Mouse (Mus musculus) heart, embryonic 12.5 days (tissue): ENCODE measurements around the gene Pla2g3. TPM values are rescaled to one million over a fixed set of nuclear protein-coding genes. Genes with fewer than 3 reads are reported as not detected.

Experiments used
- ATAC-seq: fragments of 200-750 bp; cut with Nextera tagmentation; 2 replicates; pipeline ENCODE4 v1.8.0; 2017; ENCODE audit warnings: moderate TSS enrichment, moderate library complexity; ENCODE audit not compliant: insufficient number of reproducible peaks, low FRiP score
- H3K27ac ChIP-seq: fragments of 300-500 bp; sonication (generic); 2 replicates; pipeline ENCODE4 v1.5.1; 2016; ENCODE audit warnings: mild to moderate bottlenecking, moderate library complexity; ENCODE audit not compliant: poor library complexity, severe bottlenecking
- H3K27me3 ChIP-seq: fragments of 300-500 bp; sonication (generic); replicated peaks from 2 replicates; pipeline ENCODE4 v1.6.1; 2016; ENCODE audit warnings: mild to moderate bottlenecking, moderate library complexity
- H3K36me3 ChIP-seq: fragments of 300-500 bp; sonication (generic); 2 replicates; pipeline ENCODE4 v1.6.1; 2016; ENCODE audit warnings: mild to moderate bottlenecking, moderate library complexity
- H3K4me1 ChIP-seq: fragments of 300-500 bp; sonication (generic); replicated peaks from 2 replicates; pipeline ENCODE4 v1.6.1; 2016; ENCODE audit warnings: mild to moderate bottlenecking
- H3K4me2 ChIP-seq: fragments of 300-500 bp; sonication (generic); 2 replicates; pipeline ENCODE4 v1.6.1; 2016; ENCODE audit warnings: mild to moderate bottlenecking, moderate library complexity
- H3K4me3 ChIP-seq: fragments of 300-500 bp; sonication (generic); 2 replicates; pipeline ENCODE4 v1.5.1; 2016; ENCODE audit warnings: mild to moderate bottlenecking
- H3K9ac ChIP-seq: fragments of 300-500 bp; sonication (generic); 2 replicates; pipeline ENCODE4 v1.6.1; 2016; ENCODE audit warnings: mild to moderate bottlenecking, moderate library complexity
- H3K9me3 ChIP-seq: fragments of 300-500 bp; sonication (generic); replicated peaks from 2 replicates; pipeline ENCODE4 v1.6.1; 2016; ENCODE audit warnings: mild to moderate bottlenecking, moderate library complexity
- WGBS: fragments of 180-500 bp; shearing (Covaris S2); methylation state at CpG from one replicate; pipeline ENCODE4 v1.1.7; 2016; 5-methylcytosine and 5-hydroxymethylcytosine counted together
- polyA plus RNA-seq: library from polyadenylated mRNA; unstranded; fragments of >200 nt; fragmentation: Nextera tagmentation; extraction: Ambion mirVana; gene quantifications from 2 replicates; pipeline ENCODE4 v1.2.1, GENCODE M21; 2016

The Pla2g3 gene
- polyA plus RNA-seq, 1 experiment from 2014 or later = 0.26 TPM

GRCm38 (mm10) chr11:3458428-3459104 lies 29.5 kb upstream of the Pla2g3 start:
- Histone ChIP-seq H3K27me3 (no peaks in the 10 kb centered on the region), H3K9ac (no peak overlapping the region), H3K27ac (no peak overlapping the region), H3K4me3 (no peak overlapping the region), H3K9me3 (no peaks in the 10 kb centered on the region), H3K36me3 (peaks cover 23% of the 10 kb centered on the region), H3K4me2 (no peak overlapping the region), H3K4me1 (peaks cover under 1% of the 10 kb centered on the region; the same call in 1 of the 2 replicates)
- 83% methylated on average over 8 of the region's 13 CpGs for WGBS
- no peak for ATAC-seq

- WGBS = 75% methylated on average over 2 of the region's 2 CpGs
- no peaks in the 10 kb centered on the region for H3K9me3 ChIP-seq
- H3K27me3 ChIP-seq = no peaks in the 10 kb centered on the region
- peaks cover 20% of the 10 kb centered on the region for H3K36me3 ChIP-seq
- H3K4me2 ChIP-seq = no peak overlapping the region
- no peak for ATAC-seq
- no peaks in the 10 kb centered on the region for H3K4me1 ChIP-seq
- H3K4me3 ChIP-seq = no peak overlapping the region
- H3K9ac ChIP-seq = no peak overlapping the region
- H3K27ac ChIP-seq = no peak overlapping the region
Measured at GRCm38 (mm10) chr11:3459105-3459468, 29.0 kb upstream of the Pla2g3 start.

GRCm38 (mm10) chr11:3462846-3463245 lies 25.2 kb upstream of the Pla2g3 start:
- H3K9ac ChIP-seq = no peak overlapping the region
- H3K36me3 ChIP-seq = no peaks in the 10 kb centered on the region
- H3K27ac ChIP-seq = no peak overlapping the region
- H3K27me3 ChIP-seq = no peaks in the 10 kb centered on the region
- no peak for ATAC-seq
- WGBS = 89% methylated on average over 1 of the region's 1 CpGs
- no peak overlapping the region for H3K4me2 ChIP-seq
- H3K4me3 ChIP-seq = no peak overlapping the region
- H3K4me1 ChIP-seq = no peaks in the 10 kb centered on the region
- no peaks in the 10 kb centered on the region for H3K9me3 ChIP-seq

GRCm38 (mm10) chr11:3471448-3471850 lies 16.6 kb upstream of the Pla2g3 start:
- H3K4me1 ChIP-seq = peaks cover 4% of the 10 kb centered on the region; the same call in 1 of the 2 replicates
- H3K4me2 ChIP-seq = no peak overlapping the region
- ATAC-seq = no peak
- WGBS = 24% methylated on average over 11 of the region's 11 CpGs
- no peak overlapping the region for H3K27ac ChIP-seq
- 0 out of 2 replicates have a peak overlapping the region, but pooled peaks have one; percentile 30 for H3K9ac ChIP-seq
- H3K36me3 ChIP-seq = no peaks in the 10 kb centered on the region
- no peaks in the 10 kb centered on the region; the same call in 1 of the 2 replicates for H3K9me3 ChIP-seq
- no peak overlapping the region for H3K4me3 ChIP-seq
- H3K27me3 ChIP-seq = 0 out of 2 replicates have a peak, but pooled peaks cover 6% of the 10 kb centered on the region

GRCm38 (mm10) chr11:3472484-3472883 lies 15.6 kb upstream of the Pla2g3 start:
- Histone ChIP-seq H3K9me3 (no peaks in the 10 kb centered on the region; the same call in 1 of the 2 replicates), H3K36me3 (no peaks in the 10 kb centered on the region), H3K27ac (no peak overlapping the region), H3K4me2 (no peak overlapping the region), H3K9ac (no peak overlapping the region), H3K4me3 (no peak overlapping the region), H3K27me3 (0 out of 2 replicates have a peak, but pooled peaks cover 6% of the 10 kb centered on the region), H3K4me1 (peaks cover 4% of the 10 kb centered on the region; the same call in 1 of the 2 replicates)
- peak; percentile 66; the same call in 1 of the 2 replicates for ATAC-seq
- WGBS = 15% methylated on average over 1 of the region's 1 CpGs

- H3K27me3 ChIP-seq = 0 out of 2 replicates have a peak, but pooled peaks cover 6% of the 10 kb centered on the region
- no peak overlapping the region for H3K4me2 ChIP-seq
- no peak overlapping the region for H3K9ac ChIP-seq
- no peak overlapping the region for H3K27ac ChIP-seq
- no peaks in the 10 kb centered on the region; the same call in 1 of the 2 replicates for H3K9me3 ChIP-seq
- H3K4me1 ChIP-seq = peaks cover under 1% of the 10 kb centered on the region; the same call in 1 of the 2 replicates
- H3K36me3 ChIP-seq = no peaks in the 10 kb centered on the region
- ATAC-seq = no peak
- WGBS = 88% methylated on average over 7 of the region's 7 CpGs
- no peak overlapping the region for H3K4me3 ChIP-seq
Measured at GRCm38 (mm10) chr11:3474480-3475115, 13.5 kb upstream of the Pla2g3 start.

- Histone ChIP-seq H3K4me3 (no peak overlapping the region), H3K4me1 (no peaks in the 10 kb centered on the region; the same call in 1 of the 2 replicates), H3K36me3 (no peaks in the 10 kb centered on the region), H3K27ac (no peak overlapping the region), H3K4me2 (no peak overlapping the region), H3K9ac (no peak overlapping the region), H3K27me3 (0 out of 2 replicates have a peak, but pooled peaks cover 6% of the 10 kb centered on the region), H3K9me3 (no peaks in the 10 kb centered on the region; the same call in 1 of the 2 replicates)
- ATAC-seq = no peak
Measured at GRCm38 (mm10) chr11:3475489-3475888, 12.6 kb upstream of the Pla2g3 start.

- Histone ChIP-seq H3K4me3 (no peak overlapping the region), H3K9me3 (no peaks in the 10 kb centered on the region), H3K27ac (no peak overlapping the region), H3K4me2 (no peak overlapping the region), H3K36me3 (no peaks in the 10 kb centered on the region), H3K9ac (no peak overlapping the region), H3K4me1 (no peaks in the 10 kb centered on the region), H3K27me3 (no peaks in the 10 kb centered on the region)
- WGBS = 55% methylated on average over 11 of the region's 11 CpGs
- no peak for ATAC-seq
Measured at GRCm38 (mm10) chr11:3483980-3484642, 4.0 kb upstream of the Pla2g3 start.

- H3K4me3 ChIP-seq = no peak overlapping the region
- WGBS = 68% methylated on average over 7 of the region's 7 CpGs
- no peak overlapping the region for H3K27ac ChIP-seq
- no peaks in the 10 kb centered on the region for H3K36me3 ChIP-seq
- no peaks in the 10 kb centered on the region for H3K4me1 ChIP-seq
- no peaks in the 10 kb centered on the region for H3K9me3 ChIP-seq
- no peak overlapping the region for H3K9ac ChIP-seq
- H3K27me3 ChIP-seq = no peaks in the 10 kb centered on the region
- ATAC-seq = no peak
- H3K4me2 ChIP-seq = no peak overlapping the region
Measured at GRCm38 (mm10) chr11:3486349-3486748, 1.7 kb upstream of the Pla2g3 start.

- Histone ChIP-seq H3K36me3 (no peaks in the 10 kb centered on the region), H3K27me3 (no peaks in the 10 kb centered on the region), H3K4me3 (no peak overlapping the region), H3K27ac (no peak overlapping the region), H3K9ac (no peak overlapping the region), H3K4me1 (0 out of 2 replicates have a peak, but pooled peaks cover 3% of the 10 kb centered on the region), H3K4me2 (no peak overlapping the region), H3K9me3 (no peaks in the 10 kb centered on the region)
- ATAC-seq = no peak
- WGBS = 42% methylated on average over 5 of the region's 5 CpGs
Measured at GRCm38 (mm10) chr11:3489036-3489435, 952 bp downstream of the Pla2g3 start.

- Histone ChIP-seq H3K4me2 (no peak overlapping the region), H3K9ac (no peak overlapping the region), H3K36me3 (no peaks in the 10 kb centered on the region), H3K9me3 (no peaks in the 10 kb centered on the region), H3K4me3 (no peak overlapping the region), H3K27ac (no peak overlapping the region), H3K27me3 (no peaks in the 10 kb centered on the region), H3K4me1 (peaks cover 11% of the 10 kb centered on the region; the same call in 1 of the 2 replicates)
- 63% methylated on average over 4 of the region's 4 CpGs for WGBS
- ATAC-seq = no peak
Measured at GRCm38 (mm10) chr11:3492748-3493147, 4.7 kb downstream of the Pla2g3 start.
